Mouse (Mus musculus) left cerebral cortex, postnatal 25 days (tissue): Measurements from ENCODE around the gene Pcbp3. TPM values are rescaled to one million over a fixed set of nuclear protein-coding genes. Genes with fewer than 3 reads are reported as not detected.
"Not testable (repeated sequence)": the region's sequence is repeated elsewhere in the genome, so short reads cannot be mapped to it uniquely, and the experiment has no call there.

Experiments used
- DNase-seq, 2 experiments: peaks; one replicate each; pipeline ENCODE4 v3.0.0; 2022; ENCODE audit warnings: low spot score in 2 of 2, mixed read lengths in 1 of 2
- intact Hi-C: fragments of 180-260 bp; cut with DNase I; formaldehyde crosslinking; loops from one replicate; pipeline ENCODE4 v1.15.1; 2025
- total RNA-seq, 2 experiments: library from RNA; stranded (reverse); gene quantifications; 2 replicates each; pipeline ENCODE4 v1.2.3; 2021

The Pcbp3 gene
- total RNA-seq, 2 experiments from 2014 or later: 67.2 to 72.4 TPM

DNA sequence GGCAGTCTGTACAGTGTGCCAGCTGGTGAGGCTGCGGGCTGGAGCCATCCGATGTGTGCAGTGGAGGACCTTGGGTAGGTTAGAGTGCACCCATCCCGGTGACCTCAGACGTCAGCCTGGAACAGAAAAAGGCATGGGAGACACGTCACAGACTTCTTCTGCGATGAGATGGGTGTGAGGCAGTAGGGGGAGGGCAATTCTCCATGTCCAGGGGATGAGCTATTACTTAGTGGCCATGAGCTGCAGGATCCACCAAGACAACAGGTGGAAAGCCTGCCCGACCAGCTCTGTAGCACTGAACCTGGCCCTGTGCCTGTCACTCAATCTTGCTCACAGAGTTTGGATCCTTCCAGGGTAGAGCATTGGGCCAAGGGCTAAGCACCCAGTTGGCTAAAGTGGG is 199.3 kb downstream of the Pcbp3 start:
- no peak for DNase-seq
- intact Hi-C loops: no loop called here

DNA sequence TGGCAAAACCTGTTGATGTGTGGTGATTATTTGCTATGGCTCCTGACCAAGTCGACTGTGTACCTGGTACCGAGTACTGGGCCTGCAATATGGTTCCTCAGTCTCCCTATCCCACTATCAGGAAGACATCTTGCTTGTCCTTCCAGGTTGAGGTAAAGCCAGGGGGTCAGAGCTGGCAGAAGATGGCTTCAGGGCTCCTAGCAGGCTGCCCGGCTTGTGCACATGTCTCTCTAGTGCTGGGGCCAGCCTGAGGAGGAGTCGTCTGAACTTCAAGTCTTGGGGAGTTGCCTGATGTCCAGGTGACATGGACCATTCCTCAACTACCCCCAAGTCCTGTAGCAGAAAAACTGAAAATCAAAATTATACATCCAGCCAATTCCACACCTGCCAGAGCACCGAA is 201.8 kb downstream of the Pcbp3 start:
- DNase-seq: no peak
- intact Hi-C loops: no loop called here

DNA sequence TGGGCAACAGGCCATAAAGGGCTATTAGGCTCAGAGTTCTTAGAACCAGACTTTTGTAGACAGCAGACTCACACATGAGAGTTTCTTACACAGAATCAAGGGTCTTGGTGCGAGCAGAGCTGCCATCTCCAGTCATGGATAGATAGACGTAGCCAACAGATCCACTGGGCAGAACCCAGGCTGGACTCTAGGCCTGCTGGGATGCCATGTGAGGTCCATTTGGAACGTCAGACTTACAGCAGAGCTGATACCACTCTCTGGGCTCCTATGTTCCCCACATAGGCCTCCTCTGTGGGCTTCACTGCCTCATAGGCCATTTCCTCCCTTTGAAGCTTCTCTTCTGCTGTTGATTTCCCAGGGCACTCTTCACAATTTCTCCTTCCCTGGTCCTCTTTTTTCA is 208.0 kb downstream of the Pcbp3 start:
- intact Hi-C loops: no loop called here
- DNase-seq: no peak

DNA sequence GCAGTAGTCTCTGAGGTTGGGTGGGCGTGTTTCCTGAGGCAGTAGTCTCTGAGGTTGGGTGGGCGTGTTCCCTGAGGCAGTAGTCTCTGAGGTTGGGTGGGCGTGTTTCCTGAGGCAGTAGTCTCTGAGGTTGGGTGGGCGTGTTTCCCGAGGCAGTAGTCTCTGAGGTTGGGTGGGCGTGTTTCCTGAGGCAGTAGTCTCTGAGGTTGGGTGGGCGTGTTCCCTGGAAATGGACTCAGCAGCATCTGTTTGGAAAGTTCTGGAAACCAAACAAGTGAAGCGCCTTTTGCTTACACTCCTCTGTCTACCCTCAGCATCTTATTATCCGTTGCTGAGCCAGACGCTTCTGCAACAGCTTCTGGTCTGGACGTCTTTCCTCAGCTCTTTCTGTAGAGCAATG is 217.4 kb downstream of the Pcbp3 start:
- peak; percentile 36 to 86 for DNase-seq
- intact Hi-C loops: not testable (repeated sequence)

DNA sequence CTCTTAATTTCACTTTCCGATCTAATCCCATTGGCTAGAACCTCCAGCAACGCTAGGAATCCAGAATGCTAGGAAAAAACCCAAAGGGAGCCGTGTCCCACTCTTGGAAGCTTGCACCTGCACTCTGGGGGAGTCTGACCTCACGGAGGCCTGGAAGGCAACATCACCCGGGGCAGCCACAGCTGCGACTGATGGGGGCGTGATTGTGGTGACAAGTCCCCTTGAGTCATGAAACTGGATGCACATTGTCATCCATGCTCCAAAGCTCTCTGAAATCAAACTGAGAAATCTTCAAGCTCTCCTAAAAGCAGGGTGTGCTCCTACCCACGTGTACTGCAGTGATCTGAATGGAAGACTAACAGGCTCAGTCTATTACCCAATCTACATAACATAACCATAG is 224.9 kb downstream of the Pcbp3 start:
- intact Hi-C loops: loop anchor here (5.0 kb wide), 1 partner anchor 284 kb away; no protein-coding TSS in a partner anchor
- peak in 1 of 2 experiments; percentile 21 for DNase-seq

DNA sequence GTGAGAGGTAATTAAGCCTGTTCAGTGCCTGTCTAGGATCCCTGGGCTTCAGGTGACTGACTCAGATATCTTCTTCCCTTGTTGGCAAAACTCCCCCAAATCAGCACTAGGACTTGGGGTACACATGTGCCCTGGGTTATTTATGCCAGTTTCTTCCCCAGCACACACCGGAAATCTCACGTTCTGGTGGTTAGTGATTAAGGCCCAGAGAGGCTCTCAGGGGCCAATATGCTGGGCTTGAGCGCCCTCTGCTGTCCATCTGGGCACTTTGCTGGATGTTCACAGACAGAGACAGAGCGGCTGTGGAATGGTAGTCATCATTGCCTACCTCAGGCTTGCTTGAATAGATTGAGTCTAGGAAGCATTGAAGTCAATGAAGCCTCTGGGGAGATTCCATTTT is 226.7 kb downstream of the Pcbp3 start:
- intact Hi-C loops: loop anchor here (1.0 to 5.0 kb wide), 3 partner anchors 68 to 283 kb away; no protein-coding TSS in a partner anchor
- peak; percentile 84 to 90 for DNase-seq

DNA sequence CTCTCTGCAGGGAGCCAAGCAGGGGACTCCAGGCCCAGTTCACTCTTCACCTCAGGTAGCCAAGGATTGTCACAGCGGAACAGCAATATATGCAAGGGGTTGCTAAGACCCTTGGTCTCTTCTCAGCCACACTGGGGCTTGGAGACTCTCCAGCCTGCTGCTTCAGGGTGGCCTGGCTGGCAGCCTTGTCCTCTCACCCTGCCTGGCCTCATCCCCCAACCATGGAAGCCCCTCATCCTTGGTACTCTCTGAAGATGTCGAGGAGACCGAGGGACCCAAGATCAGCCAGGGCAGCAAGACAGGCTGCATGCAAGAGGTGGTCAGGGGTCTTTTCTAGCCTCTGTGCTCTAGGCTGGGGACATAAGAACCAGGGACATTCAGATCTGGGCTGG is 228.0 kb downstream of the Pcbp3 start:
- DNase-seq: no peak
- intact Hi-C loops: loop anchor here (2.0 to 5.0 kb wide), 2 partner anchors 66 to 111 kb away; partner anchors contain the start of gene Col6a2

DNA sequence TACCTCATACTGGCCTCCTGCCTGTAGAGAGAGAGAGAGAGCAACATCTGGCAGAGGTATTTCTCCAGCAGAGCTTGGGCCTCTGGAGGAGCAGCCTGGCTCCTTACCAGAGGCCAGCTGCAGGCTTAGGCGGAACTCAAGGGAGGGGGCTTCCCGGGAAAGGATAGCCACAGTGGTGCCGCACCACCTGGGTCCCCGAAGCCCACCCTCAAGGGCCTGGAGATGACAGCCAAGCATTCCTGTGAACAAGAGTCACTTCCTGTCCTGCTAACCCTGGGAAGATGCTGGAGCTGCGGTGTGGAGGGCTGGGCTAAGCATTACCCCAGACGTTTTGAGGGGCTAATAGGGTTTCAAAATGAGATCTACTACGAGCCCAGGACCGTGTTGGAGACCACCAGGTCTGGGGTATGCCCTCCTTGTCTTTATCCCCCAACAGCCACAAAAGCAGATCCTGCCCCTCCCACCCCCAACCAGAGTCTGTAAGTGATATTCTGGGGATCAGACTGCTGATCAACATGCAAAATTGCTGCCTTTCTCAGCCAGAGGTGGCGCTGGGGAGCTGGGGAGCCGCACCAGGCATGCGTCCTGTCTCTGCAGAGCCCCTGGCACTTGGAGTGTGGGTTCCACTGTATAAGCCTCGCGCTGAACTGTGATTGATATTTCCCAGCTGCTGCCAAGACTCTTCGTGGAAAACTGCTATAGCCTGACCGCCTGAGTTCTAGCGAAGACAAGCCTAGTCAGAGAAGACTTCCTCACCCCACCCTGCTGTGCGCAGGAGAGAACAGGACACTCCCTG is 228.6 kb downstream of the Pcbp3 start:
- peak; percentile 66 to 78 for DNase-seq
- intact Hi-C loops: loop anchor here (2.0 to 5.0 kb wide), 2 partner anchors 66 to 110 kb away; partner anchors contain the start of gene Col6a2

DNA sequence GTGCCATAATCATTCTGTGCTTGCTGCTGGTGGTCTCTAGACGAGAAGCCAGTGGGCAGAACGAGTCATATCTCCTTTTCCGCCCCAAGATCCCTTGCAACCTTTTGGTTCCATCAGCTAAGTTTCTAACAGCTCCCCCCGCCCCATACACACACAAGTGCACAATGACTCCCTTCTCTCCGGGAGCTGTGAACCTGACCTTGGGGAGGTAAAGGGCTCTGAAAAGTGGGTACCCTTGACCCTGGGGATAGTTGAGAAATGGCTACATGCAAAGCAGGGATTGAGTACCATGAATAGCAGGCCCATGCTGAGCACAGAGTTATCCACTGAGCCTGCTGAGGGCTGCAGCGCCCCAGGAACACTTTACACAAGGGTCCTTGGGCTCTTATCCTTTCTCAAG is 229.3 kb downstream of the Pcbp3 start:
- no peak for DNase-seq
- intact Hi-C loops: loop anchor here (2.0 to 5.0 kb wide), 2 partner anchors 65 to 110 kb away; partner anchors contain the start of gene Col6a2

DNA sequence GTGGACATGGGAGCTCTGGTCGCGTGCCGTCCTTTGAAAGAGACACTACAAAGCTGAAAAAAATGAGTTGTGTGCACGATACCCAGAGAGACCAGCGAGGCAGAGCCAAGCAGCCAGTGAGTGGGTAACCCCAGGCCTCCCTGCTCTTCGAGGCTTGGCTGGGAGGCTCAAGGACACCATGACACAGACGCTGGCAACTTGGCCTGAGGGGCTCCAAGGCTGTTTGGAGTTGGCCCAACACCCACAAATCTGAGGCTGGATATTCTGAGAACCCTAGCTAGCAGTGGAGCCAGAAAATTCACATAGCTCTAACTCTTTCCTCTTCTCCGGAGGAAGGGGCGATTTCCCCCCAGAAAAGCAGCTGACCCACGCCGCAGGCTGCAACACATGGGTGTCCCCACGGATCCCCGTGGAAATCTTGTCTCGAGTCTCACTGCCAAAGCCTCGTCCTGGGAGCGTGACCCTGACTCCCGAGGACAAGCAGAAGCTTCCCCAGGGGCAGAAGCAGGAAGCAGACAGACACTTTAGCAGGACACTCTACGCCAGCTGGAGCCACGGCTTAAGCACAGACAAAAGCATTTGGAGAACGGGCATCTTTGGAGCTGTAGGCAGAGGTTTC is 230.0 kb downstream of the Pcbp3 start:
- intact Hi-C loops: loop anchor here (2.0 to 5.0 kb wide), 2 partner anchors 64 to 109 kb away; partner anchors contain the start of gene Col6a2
- DNase-seq: peak in 1 of 2 experiments; percentile 20

DNA sequence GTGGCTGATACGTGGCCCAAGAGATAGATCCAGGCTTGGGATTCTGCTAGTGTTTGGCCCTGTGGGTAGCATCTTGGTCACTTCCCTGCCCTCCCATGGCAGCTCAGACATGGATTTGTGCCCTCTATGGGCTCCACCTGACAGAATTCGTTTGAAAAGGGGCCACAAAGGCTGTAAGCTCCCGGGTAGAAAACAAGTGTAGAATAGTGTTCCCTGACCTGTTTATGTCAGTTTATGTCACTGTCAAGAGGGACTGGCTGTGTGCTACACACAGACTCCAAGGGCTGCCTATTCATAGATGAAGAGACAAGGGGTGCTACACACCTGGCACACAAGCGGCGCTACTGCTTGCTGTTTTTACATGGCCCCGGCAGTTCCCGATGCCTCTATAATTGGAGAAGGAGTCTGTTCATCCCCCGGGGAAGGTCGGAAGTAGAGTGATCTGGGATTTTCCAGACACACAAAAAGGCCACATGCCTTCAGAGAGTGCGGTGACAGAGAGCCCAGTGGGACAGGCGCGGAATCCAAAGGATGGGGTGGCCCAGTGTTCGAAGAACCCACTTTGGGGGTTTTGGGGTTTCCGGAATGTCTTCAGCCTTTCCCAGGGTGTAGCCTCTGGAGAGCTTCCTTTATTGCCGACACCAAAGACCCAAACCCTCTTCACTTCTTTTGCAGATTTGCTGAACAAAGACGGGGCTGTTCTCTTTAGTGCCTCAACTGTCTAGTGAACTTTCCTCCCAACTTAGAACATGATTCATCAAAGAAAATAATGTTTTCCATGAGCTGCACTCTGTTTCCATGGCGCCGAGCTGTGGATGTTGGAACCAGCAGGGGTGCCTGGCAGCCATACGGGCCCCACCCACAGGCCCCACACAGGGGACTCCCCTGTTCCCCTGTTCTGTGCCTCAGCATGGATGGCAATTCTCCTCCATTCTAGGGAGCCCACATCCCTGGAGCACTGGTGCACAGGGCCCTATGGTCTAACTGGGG is 231.8 kb downstream of the Pcbp3 start:
- intact Hi-C loops: loop anchor here (5.0 kb wide), 2 partner anchors 63 to 263 kb away; partner anchors contain the start of genes Mcm3ap and Ybey
- peak; percentile 68 to 88 for DNase-seq

DNA sequence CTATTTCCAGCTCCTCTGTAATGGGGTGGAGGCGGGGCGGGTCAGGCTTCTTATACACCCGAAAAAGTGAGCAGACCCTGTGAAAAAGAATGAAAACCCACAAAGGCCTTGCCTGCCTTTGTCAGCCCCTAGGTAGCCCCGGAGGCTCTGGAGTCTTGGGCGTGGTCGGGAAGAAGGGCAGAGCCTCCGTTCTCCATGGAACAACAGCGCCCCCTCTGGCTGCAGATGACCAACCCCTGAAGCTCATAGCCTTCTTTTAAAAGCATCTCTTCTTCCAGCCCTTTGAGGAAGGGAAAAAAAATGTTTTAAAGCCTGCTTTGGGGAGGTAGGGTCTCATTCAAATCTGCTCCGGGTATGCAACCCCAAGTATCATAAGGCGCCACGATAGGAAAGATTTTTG is 233.3 kb downstream of the Pcbp3 start:
- peak; percentile 56 to 67 for DNase-seq
- intact Hi-C loops: loop anchor here (5.0 kb wide), 1 partner anchor 261 kb away; the partner anchor contains the start of genes Mcm3ap and Ybey

DNA sequence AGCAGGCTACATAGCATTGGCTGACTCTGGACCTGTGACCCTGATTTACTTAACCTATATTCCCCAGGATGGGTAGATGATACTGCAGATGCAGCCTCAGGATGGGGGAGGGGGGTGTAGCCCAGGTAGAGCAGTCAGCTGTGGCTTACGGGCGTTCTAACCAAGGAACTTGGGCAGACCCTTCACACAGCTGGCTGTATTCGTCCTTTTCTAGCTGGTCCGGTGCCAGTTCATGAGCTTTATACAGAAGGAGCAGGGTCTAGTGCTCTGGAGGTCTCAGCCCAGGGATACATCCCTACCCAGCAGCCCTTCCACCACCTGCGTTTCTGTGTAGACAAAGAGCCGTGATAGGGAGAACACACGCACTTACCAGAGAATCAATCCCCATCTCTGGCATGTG is 234.4 kb downstream of the Pcbp3 start:
- DNase-seq: no peak
- intact Hi-C loops: loop anchor here (5.0 kb wide), 1 partner anchor 260 kb away; the partner anchor contains the start of genes Mcm3ap and Ybey

DNA sequence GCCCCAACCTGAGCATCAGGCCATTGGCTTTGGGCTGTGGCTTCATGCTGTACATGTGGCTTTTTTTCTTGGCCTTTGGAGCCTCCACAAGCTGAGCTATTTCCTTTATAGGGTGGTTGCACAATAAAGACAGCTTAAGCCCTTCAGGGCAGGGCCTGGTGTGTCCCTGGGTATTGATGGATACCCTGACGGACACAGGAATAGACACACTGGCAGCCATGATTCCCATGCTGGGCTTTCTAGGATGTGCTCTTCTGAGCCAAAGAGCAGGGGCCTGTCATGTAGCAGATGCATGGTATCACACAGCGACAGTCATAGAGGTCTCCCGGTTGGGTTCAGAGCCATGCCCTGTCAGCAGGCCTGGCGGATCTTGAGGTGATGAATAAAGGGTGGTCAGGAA is 234.8 kb downstream of the Pcbp3 start:
- intact Hi-C loops: loop anchor here (5.0 kb wide), 1 partner anchor 260 kb away; the partner anchor contains the start of genes Mcm3ap and Ybey
- no peak for DNase-seq

DNA sequence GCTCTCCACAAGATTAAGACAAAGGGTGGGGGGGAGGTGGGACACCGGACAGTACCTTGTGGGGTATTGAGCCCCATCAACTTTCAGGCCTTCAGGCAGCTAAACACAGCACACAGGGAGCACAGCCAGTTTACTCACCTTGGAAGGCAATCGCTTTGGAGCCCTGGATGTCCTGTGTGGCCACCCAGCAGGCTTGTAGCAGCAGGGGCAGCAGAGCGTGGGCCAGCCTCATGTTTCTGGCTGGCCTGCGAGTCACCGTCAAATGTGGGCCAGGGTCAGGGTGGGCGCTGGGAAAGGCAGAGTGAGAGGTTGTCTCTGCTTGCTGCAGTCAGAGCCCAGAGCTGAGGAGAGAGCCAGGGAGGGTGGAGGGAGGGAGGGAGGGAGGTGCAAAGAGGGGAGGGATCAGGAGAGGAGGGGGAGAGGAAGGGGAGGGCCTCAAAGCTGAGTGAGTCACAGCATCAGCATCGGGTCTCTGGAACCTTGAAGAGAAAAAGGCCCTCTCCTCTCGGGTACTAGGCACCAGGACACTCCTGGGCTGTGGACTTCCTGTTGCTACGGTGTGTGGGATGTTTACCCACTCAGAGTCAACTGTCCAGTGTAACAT is 235.9 kb downstream of the Pcbp3 start, which contains the start of gene Col6a1:
Gene Col6a1, minus strand, starts transcription at position 487 of the 604 bp plus-strand sequence.
- peak in 1 of 2 experiments; percentile 17 for DNase-seq
- intact Hi-C loops: loop anchor here (5.0 kb wide), 1 partner anchor 258 kb away; the partner anchor contains the start of genes Mcm3ap and Ybey

DNA sequence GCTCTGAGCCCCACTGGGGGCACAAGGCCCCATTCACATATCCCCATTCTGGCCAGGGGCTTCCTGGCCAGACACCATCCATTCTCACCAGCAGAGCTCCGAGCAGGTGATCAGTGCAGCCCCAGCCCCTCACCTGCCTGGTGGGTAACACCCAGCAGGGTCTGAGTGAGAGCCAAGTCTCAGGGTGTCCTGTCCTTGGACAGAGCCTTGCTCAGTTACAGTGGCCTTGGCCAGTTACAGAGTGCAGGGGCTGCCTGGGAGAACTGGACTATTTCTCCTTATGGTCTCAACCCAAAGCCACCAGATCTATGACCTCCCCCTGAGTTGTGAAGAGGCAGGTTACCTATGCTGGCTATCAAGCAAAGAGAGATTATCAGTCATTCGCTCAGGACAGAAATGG is 236.6 kb downstream of the Pcbp3 start:
- intact Hi-C loops: loop anchor here (5.0 kb wide), 1 partner anchor 258 kb away; the partner anchor contains the start of genes Mcm3ap and Ybey
- no peak for DNase-seq

DNA sequence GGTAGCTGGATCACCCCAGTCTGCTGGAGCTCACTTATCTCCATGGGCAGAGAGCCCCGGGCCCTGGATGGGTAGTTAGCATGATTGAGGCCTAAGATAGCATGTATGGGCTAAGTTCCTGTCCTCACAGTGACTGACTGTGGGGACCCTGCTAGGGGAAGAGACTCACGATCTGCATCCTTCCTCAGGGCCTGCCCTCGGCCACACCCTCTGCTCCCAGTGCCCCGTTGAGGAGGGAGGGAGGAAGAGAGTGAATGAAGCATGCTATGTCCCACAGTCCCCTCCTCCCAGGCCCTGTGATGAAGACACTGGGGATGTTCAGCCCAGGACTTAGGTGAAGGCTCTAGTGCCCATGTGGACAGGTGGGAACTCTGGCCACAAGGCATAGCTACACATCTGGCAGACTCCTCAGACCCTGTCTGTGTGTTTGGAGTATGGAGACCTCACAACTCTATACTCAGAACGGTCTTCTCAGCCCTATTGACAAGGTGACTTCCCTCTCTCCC is 237.4 kb downstream of the Pcbp3 start:
- DNase-seq: no peak
- intact Hi-C loops: no loop called here

DNA sequence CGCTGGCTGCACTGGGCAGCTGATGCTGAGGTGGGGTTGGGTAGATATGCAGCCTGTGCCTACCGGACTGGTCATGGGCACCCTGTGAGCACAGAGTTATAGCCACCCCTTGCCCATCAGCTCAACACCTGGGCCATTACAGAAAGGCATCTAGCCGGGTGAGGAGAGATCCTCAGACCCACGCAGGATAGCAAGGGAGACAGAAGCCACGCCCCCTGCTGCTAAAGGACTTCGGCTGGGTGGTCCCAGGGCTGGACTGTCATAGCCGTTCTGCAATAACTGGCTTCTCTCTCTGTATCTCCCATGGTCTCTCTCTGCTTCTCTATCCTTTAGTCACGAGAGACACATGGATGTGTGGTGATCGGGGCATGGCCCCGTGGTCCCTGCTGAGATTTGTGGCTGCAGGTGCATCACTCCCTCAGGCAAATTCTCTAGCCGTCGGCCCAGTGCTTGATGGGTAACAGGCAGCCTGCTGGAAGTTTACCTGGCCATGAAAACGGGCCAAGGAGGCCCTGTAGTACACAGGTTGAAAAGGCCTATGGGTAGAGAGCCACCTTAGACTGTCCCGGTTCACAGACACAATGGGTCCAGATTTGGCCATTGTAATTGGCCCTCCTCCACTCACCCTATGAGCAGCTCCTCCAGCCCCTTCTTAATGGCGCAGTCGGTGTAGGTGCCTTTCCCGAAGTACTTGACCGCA is 238.8 kb downstream of the Pcbp3 start:
- intact Hi-C loops: no loop called here
- no peak for DNase-seq
